ENCODE assay signal across 24 mouse cellular contexts in genomic region chr5:87567306-87567705, GRCm38 (mm10). TPM values are rescaled to one million over a fixed set of nuclear protein-coding genes. Genes with fewer than 3 reads are reported as not detected.
A peak's percentile ranks its signal among the peaks of the same experiment; 100 is the strongest.
DNase-seq lines count a peak whose midpoint lies in the region; ATAC-seq lines count a peak whose summit lies in the region.
"Had no signal": no experiment of that assay in that cellular context is flagged by ENCODE, and none has a peak within 500 bp of the region (broad histone marks: within the 10 kb centered on the region; RNA-seq: fewer than 3 reads in every experiment).

No protein-coding gene starts in this region.

- 0 out of 2 replicates have a peak overlapping the region, but pooled peaks have one; percentile 22 for H3K4me3 ChIP-seq in intestine, embryonic 16.5 days (ENCODE audit: low read length)
- H3K4me3 ChIP-seq in intestine, embryonic 15.5 days (replicated peaks), result no peak overlapping the region
- no peak overlapping the region for H3K4me3 ChIP-seq in kidney, embryonic 15.5 days (replicated peaks)
- H3K4me3 ChIP-seq in kidney, embryonic 16.5 days (ENCODE audit: low read length), result peak overlapping the region; percentile 7; the same call in 1 of the 2 replicates
- H3K4me3 ChIP-seq: embryonic facial prominence, embryonic 12.5 days; forebrain, embryonic 15.5 days; heart, embryonic 10.5 days had no signal

- no peaks in the 10 kb centered on the region for H3K4me1 ChIP-seq in intestine, embryonic 16.5 days (ENCODE audit: control insufficient read depth, insufficient read depth, low read length)
- no peaks in the 10 kb centered on the region for H3K4me1 ChIP-seq in intestine, embryonic 15.5 days (replicated peaks)
- H3K4me1 ChIP-seq in kidney, embryonic 15.5 days, result no peaks in the 10 kb centered on the region
- H3K4me1 ChIP-seq in kidney, embryonic 16.5 days (ENCODE audit: insufficient read depth, low read length), result no peaks in the 10 kb centered on the region
- H3K4me1 ChIP-seq: embryonic facial prominence, embryonic 12.5 days; forebrain, embryonic 15.5 days; heart, embryonic 10.5 days had no signal

- no peaks in the 10 kb centered on the region for H3K36me3 ChIP-seq in intestine, embryonic 16.5 days (ENCODE audit: control insufficient read depth, insufficient read depth, low read length)
- H3K36me3 ChIP-seq in intestine, embryonic 15.5 days, result no peaks in the 10 kb centered on the region
- no peaks in the 10 kb centered on the region for H3K36me3 ChIP-seq in kidney, embryonic 15.5 days
- H3K36me3 ChIP-seq in kidney, embryonic 16.5 days (ENCODE audit: insufficient read depth, low read length), result no peaks in the 10 kb centered on the region
- H3K36me3 ChIP-seq: embryonic facial prominence, embryonic 12.5 days; forebrain, embryonic 15.5 days; G1E; heart, embryonic 10.5 days had no signal

- no peak overlapping the region for H3K9ac ChIP-seq in intestine, embryonic 16.5 days (ENCODE audit: low read depth, low read length)
- no peak overlapping the region for H3K9ac ChIP-seq in intestine, embryonic 15.5 days
- H3K9ac ChIP-seq in kidney, embryonic 15.5 days, result no peak overlapping the region
- no peak overlapping the region for H3K9ac ChIP-seq in kidney, embryonic 16.5 days (replicated peaks; ENCODE audit: low read length)
- H3K9ac ChIP-seq: embryonic facial prominence, embryonic 12.5 days; forebrain, embryonic 15.5 days had no signal

- H3K9me3 ChIP-seq in intestine, embryonic 16.5 days (ENCODE audit: control insufficient read depth, low read length), result no peaks in the 10 kb centered on the region
- H3K9me3 ChIP-seq in intestine, embryonic 15.5 days, result no peaks in the 10 kb centered on the region
- H3K9me3 ChIP-seq in kidney, embryonic 15.5 days (replicated peaks), result no peaks in the 10 kb centered on the region
- no peaks in the 10 kb centered on the region for H3K9me3 ChIP-seq in kidney, embryonic 16.5 days (ENCODE audit: low read length)
- H3K9me3 ChIP-seq: embryonic facial prominence, embryonic 12.5 days; forebrain, embryonic 15.5 days; G1E; heart, embryonic 10.5 days had no signal

- no peaks in the 10 kb centered on the region for H3K27me3 ChIP-seq in intestine, embryonic 16.5 days (replicated peaks; ENCODE audit: control insufficient read depth, insufficient read depth, low read length)
- H3K27me3 ChIP-seq in intestine, embryonic 15.5 days (replicated peaks), result no peaks in the 10 kb centered on the region
- H3K27me3 ChIP-seq in kidney, embryonic 15.5 days, result no peaks in the 10 kb centered on the region
- H3K27me3 ChIP-seq in kidney, embryonic 16.5 days (ENCODE audit: insufficient read depth, low read length), result no peaks in the 10 kb centered on the region
- H3K27me3 ChIP-seq: embryonic facial prominence, embryonic 12.5 days; forebrain, embryonic 15.5 days had no signal

- DNase-seq in kidney, adult 8-10 months, result peak; percentile 44 to 45
- peak; percentile 51 to 74 for DNase-seq in kidney, postnatal 36 days
- DNase-seq in layer of hippocampus, adult 9-10 months (ENCODE audit: low spot score), result no peak
- no peak for DNase-seq in thymus, postnatal 36 days
- DNase-seq: adrenal gland, adult 8-10 months; adrenal gland, postnatal 36 days; B cell, adult 2 months; cerebellum, adult 2 months; cerebellum, postnatal 14 days; gastrocnemius, postnatal 10 days; heart, adult 18-20 months; heart, postnatal 10 days had no signal

- peak overlapping the region; percentile 17; the same call in 1 of the 2 replicates for H3K4me2 ChIP-seq in intestine, embryonic 16.5 days (ENCODE audit: low read depth, low read length)
- H3K4me2 ChIP-seq in intestine, embryonic 15.5 days (replicated peaks), result no peak overlapping the region
- H3K4me2 ChIP-seq in kidney, embryonic 15.5 days, result no peak overlapping the region
- no peak overlapping the region for H3K4me2 ChIP-seq in kidney, embryonic 16.5 days (replicated peaks; ENCODE audit: low read depth, low read length)
- H3K4me2 ChIP-seq: embryonic facial prominence, embryonic 12.5 days; forebrain, embryonic 15.5 days had no signal

- no peak for ATAC-seq in intestine, embryonic 16.5 days
- no peak for ATAC-seq in intestine, embryonic 15.5 days
- no peak for ATAC-seq in kidney, embryonic 15.5 days (replicated peaks; ENCODE audit: low FRiP score)
- no peak for ATAC-seq in kidney, embryonic 16.5 days (ENCODE audit: low FRiP score, low TSS enrichment)
- ATAC-seq: CD4-positive, CD25-positive, alpha-beta regulatory T cell, adult 4 months; forebrain, embryonic 15.5 days had no signal

- WGBS in intestine, embryonic 16.5 days, result 85% methylated on average over 1 of the region's 1 CpGs
- 90% methylated on average over 1 of the region's 1 CpGs for WGBS in intestine, embryonic 15.5 days
- 98% methylated on average over 1 of the region's 1 CpGs for WGBS in kidney, embryonic 15.5 days
- 92% methylated on average over 1 of the region's 1 CpGs for WGBS in kidney, embryonic 16.5 days

- no peak overlapping the region for H3K27ac ChIP-seq in intestine, embryonic 16.5 days (ENCODE audit: low read length)
- no peak overlapping the region for H3K27ac ChIP-seq in intestine, embryonic 15.5 days
- H3K27ac ChIP-seq in kidney, embryonic 15.5 days, result no peak overlapping the region
- H3K27ac ChIP-seq in kidney, embryonic 16.5 days (ENCODE audit: low read length), result no peak overlapping the region
- H3K27ac ChIP-seq: embryonic facial prominence, embryonic 12.5 days; forebrain, embryonic 15.5 days; heart, embryonic 10.5 days had no signal

RNA-seq across cellular contexts. Expression of gene Sult1d1, which starts 1.5 kb away (rescaled TPM):
- 66.6 and 85.2 TPM in 2 replicates for polyA plus RNA-seq in intestine, embryonic 16.5 days (2015; fragmentation: Nextera tagmentation; extraction: Ambion mirVana)
- 43.6 and 56.5 TPM in 2 replicates for polyA plus RNA-seq in intestine, embryonic 15.5 days (2015; fragmentation: Nextera tagmentation; extraction: Ambion mirVana)
- 54.9 and 59.1 TPM in 2 replicates for polyA plus RNA-seq in kidney, embryonic 15.5 days (2015; fragmentation: Nextera tagmentation; extraction: Ambion mirVana)
- 66.8 and 72.1 TPM in 2 replicates for polyA plus RNA-seq in kidney, embryonic 16.5 days (2015; fragmentation: Nextera tagmentation; extraction: Ambion mirVana)
- polyA plus RNA-seq: CD4-positive, CD25-positive, alpha-beta regulatory T cell, adult 4 months; cerebellum, adult 2 months; cortical plate, adult 2 months; embryonic facial prominence, embryonic 12.5 days; forebrain, embryonic 11.5 days; forebrain, embryonic 15.5 days; G1E; heart, embryonic 10.5 days; heart, embryonic 14.5 days had no signal

RNA-seq across cellular contexts. Expression of gene Sult1e1, which starts 24.1 kb away (rescaled TPM):
- polyA plus RNA-seq in intestine, embryonic 16.5 days (2015; fragmentation: Nextera tagmentation; extraction: Ambion mirVana), result not detected in 2 replicates
- not detected in 2 replicates for polyA plus RNA-seq in intestine, embryonic 15.5 days (2015; fragmentation: Nextera tagmentation; extraction: Ambion mirVana)
- polyA plus RNA-seq in kidney, embryonic 15.5 days (2015; fragmentation: Nextera tagmentation; extraction: Ambion mirVana), result 0.42 and 0.91 TPM in 2 replicates
- polyA plus RNA-seq in kidney, embryonic 16.5 days (2015; fragmentation: Nextera tagmentation; extraction: Ambion mirVana), result 0.42 and 0.46 TPM in 2 replicates
- polyA plus RNA-seq: CD4-positive, CD25-positive, alpha-beta regulatory T cell, adult 4 months; cerebellum, adult 2 months; cortical plate, adult 2 months; forebrain, embryonic 15.5 days; G1E; heart, embryonic 10.5 days; heart, embryonic 14.5 days had no signal

RNA-seq across cellular contexts. Expression of gene Sult1b1, which starts 29.3 kb away (rescaled TPM):
- polyA plus RNA-seq in intestine, embryonic 16.5 days (2015; fragmentation: Nextera tagmentation; extraction: Ambion mirVana), result 98.8 and 129 TPM in 2 replicates
- 43.0 and 49.7 TPM in 2 replicates for polyA plus RNA-seq in intestine, embryonic 15.5 days (2015; fragmentation: Nextera tagmentation; extraction: Ambion mirVana)
- polyA plus RNA-seq in kidney, embryonic 15.5 days (2015; fragmentation: Nextera tagmentation; extraction: Ambion mirVana), result 1.3 and 2.4 TPM in 2 replicates
- polyA plus RNA-seq in kidney, embryonic 16.5 days (2015; fragmentation: Nextera tagmentation; extraction: Ambion mirVana), result 2.1 and 2.3 TPM in 2 replicates
- polyA plus RNA-seq: CD4-positive, CD25-positive, alpha-beta regulatory T cell, adult 4 months; cerebellum, adult 2 months; cortical plate, adult 2 months; forebrain, embryonic 15.5 days; G1E; heart, embryonic 14.5 days had no signal

Comparison
In these comparisons a context has a peak if more than half of its experiments do, and no peak if none do; other contexts are left out.
1. H3K4me3 ChIP-seq: peak in intestine, embryonic 16.5 days (single experiment) and kidney, embryonic 16.5 days (single experiment); none in intestine, embryonic 15.5 days (single experiment) and kidney, embryonic 15.5 days (single experiment).
2. DNase-seq: peak in kidney, adult 8-10 months (2 of 2) and kidney, postnatal 36 days (2 of 2); none in layer of hippocampus, adult 9-10 months (single experiment) and thymus, postnatal 36 days (0 of 2).
3. RNA of gene Sult1b1, which starts 29.3 kb away (polyA plus RNA-seq): 98.8 to 129 TPM in intestine, embryonic 16.5 days and 43.0 to 49.7 TPM in intestine, embryonic 15.5 days; 2.1 to 2.3 TPM in kidney, embryonic 16.5 days and 1.3 to 2.4 TPM in kidney, embryonic 15.5 days; every median in the first group is over 10 times any median in the second.